Mouse (Mus musculus) CD8-positive naive resting alpha-beta T cell, adult 57 days (primary cell): Measurements from ENCODE around the gene Zc3h18. TPM values are rescaled to one million over a fixed set of nuclear protein-coding genes. Genes with fewer than 3 reads are reported as not detected.

Experiments used
- total RNA-seq: library from RNA; stranded (reverse); gene quantifications from one replicate; pipeline ENCODE4 v1.2.4, GENCODE M21; 2023

The Zc3h18 gene
- 94.7 TPM for total RNA-seq

DNA sequence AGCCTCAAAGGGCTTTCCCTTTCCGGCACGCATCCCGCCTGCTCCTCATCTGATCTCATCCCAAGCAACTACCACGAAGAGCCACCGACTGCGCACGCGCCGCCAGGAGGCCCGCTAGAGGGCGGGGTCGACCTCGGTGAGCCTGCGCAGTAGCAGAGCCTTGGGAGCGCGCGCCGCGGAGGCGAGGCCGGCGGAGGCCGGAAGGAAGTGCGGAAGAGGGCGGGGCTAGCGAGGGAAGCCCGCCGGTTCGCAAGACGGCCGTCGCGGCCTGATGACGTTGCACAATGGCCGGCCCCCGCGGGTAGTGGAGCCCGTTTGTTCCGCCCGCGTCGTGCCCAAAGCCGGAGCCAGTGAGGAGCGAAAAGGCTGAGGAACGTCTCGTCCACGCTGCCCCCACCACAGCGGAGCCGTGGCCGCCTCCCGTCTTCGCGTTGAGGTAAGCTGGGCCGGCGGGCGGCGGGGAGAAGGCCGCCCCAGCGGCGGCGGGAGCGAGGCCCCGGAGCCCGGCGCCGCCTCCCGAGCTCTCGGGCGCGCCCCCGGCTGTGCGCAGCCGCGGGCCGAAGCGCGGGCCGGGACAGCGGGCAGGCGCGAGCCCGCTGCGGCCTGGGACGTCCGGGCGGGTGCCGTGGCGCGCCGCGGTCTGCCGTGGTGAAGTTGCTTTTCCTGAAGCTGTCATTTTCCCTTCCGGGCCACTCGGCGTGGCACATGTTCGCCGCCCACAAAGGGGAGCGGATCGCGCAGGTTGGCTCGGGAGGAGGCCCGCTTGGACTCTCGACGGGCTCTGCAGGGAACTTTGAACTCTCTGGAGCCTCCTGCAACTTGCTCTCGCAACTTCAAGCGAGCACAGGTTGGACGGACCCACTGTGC, at the start of gene Zc3h18:
Gene Zc3h18, plus strand, starts transcription at position 245 of the 867 bp plus-strand sequence.

GRCm38 (mm10) chr8:122360696-122361416, 15.6 kb upstream of the Zc3h18 start, which contains the start of gene Trhr2:
Gene Trhr2 (minus strand): TSS chr8:122360746.

DNA sequence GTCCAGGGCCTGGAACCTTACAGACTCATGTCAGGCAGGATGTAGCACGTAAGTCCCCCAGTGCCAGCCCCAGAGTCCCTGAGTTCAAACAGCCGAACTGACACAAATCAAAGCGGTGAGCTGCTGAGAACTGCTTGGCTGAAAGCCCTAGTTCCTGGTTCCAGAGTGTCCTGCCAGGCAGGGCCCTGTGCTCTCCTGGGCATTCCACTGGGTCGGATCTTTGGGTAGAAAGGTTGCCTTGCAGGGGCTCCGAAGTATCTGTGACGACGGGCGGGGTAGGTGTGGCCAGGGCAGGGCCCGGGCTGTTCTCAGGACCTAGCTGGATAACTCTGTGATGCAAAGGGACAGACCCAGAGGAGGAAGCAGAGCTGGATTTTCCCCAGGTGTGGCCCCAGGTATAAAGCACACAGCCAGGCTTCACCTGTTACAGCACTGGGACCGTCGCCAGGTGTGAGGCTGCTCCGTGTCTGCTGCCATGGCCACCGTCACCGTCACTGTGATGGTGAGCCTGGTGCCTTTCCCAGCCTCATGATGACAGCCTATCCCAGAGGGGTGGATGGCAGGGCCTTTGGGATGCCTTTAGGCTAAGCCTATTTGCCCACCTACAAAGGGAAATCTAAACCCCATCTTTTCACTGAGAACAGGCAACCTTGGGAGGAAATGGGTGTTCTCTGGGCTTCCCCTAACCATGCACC, 45.1 kb downstream of the Zc3h18 start, which contains the start of gene Il17c:
Gene Il17c, plus strand, starts transcription at position 645 of the 695 bp plus-strand sequence.

DNA sequence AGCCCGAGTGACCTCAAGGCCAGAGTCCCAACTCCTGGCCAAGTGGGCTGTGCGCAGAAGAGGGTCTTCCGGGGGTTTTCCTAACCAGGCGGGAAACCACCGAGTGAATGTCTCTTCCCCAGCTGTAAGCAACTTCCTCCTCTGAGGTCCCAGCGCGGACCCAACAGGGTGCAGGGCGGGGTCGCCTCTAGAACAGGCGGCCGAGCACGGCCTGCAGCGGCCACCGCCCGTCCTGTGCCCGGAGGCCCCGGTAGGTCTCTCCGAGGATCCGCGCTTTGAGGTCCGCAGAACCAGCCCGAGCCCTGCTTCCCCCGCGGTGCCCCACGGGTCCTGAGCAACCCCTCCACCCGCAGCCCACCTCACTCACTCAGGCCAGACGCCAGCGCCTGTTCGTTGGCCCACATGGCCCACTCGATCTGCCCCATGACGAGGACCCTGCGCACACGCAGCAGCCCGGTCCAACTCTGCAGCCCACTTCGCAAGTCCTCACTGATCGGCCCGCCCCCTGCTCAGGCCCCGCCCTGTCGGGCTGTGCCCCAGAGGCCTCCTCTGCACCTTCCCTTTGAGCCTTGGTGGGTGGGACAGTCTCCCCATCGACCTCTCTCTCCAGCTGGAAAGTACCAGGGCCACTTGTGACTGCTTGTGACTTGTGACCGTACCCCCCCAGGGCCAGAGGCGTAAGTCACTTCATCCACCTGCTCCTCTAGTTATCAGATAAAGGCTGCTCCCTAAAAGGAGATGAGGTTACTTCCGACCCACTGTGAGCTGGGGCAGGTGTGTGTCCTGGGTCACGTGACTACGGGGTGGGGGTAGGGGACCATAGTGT, 56.2 kb downstream of the Zc3h18 start, which contains the start of gene Cyba:
Gene Cyba, minus strand, starts transcription at position 488 of the 826 bp plus-strand sequence.

DNA sequence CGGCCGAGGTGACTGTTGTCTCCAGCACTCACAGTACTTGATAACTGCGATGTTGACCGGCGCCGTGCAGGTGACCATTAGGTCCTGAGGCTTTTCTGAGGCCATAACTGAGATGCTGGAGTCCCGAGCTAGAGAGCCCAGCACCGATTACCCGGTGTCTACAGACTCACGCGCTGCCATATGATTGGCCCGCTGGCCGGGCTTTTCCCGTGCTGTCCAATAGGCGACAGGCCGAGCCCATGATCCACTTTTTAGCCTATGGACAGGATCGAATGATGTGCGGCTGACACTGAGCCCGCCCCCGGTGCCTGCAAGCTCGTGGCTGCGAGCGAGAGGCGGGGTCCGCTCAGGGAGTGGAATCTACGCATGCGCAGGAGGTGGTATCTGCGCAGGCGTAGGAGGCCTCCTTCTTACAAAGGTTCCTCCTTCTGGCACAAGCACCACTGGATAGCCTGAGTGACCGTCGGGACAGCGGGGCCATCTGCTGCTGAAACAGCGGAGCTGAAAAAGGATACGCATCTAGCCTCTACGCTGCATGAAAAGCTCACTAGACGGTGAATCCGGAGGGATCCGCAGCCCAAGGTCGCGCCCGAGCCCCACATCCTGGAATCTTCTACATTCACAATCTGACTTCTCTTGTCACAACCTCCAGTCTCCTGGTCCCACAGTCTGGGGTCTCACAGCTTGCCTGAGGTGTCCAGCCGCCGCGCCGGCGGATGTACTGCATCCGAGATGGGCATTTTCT, 67.0 kb downstream of the Zc3h18 start, which contains the start of gene Mvd:
Gene Mvd, minus strand, starts transcription at position 161 of the 745 bp plus-strand sequence.

DNA sequence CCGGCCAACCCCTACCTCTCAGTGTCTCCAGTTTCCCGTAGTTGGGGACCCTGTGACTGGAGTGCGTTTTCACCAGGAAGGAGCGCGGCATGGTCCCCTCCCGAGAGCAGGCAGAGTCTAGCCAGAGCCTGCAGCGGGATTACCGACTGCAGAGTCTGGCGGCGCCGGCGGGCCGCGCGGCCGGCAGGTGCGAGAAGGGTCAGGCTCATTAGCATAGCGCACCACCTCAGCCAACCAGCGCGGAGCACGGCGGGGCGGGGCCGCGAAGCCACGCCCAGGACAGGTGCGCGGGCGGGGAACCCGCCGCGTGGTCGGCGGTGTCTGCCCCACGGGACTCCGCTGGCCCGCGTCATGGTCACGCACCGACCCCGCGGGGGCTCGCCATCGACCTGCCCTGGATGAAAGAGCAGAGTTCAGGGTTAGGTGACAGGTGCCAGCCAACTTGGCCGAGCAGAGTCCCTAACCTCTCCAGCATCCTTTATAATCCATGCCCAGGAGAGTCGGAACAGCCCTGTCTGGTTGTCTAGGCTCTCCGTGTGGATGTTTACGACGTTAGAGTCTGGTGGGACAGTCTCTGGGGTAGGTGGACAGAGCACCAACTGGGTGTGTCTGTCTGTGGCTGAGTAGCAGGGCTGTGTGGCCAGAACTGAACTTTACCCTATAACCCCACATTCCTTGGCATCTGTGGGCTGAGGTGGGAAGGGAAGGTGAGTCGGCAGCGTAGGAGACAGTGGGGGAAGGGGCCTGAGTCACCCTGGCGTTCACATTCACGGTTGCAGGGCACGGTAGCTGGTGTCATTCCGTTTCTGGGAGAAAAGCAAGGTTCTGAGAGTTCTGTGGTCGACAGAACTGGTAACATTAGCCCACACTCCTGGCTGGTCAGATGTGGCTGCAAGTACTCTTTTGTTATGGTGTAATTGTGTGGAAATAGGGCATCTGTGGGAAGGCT, 84.4 kb downstream of the Zc3h18 start, which contains the start of gene Snai3:
Gene Snai3, minus strand, starts transcription at position 210 of the 949 bp plus-strand sequence.

Other genes starting within 250 kb of the Zc3h18 start
- gene Zfpm1, start 94.5 kb upstream of the Zc3h18 start, total RNA-seq, result 37.6 TPM
- not detected for gene Trhr2, start 15.9 kb upstream of the Zc3h18 start, total RNA-seq
- not detected for gene Il17c, start 45.4 kb downstream of the Zc3h18 start, total RNA-seq
- gene Cyba, start 56.3 kb downstream of the Zc3h18 start, total RNA-seq, result 140 TPM
- gene Mvd, start 66.8 kb downstream of the Zc3h18 start, total RNA-seq, result 11.3 TPM
- 9.0 TPM for gene Snai3, start 84.1 kb downstream of the Zc3h18 start, total RNA-seq
- 99.1 TPM for gene Rnf166, start 99.5 kb downstream of the Zc3h18 start, total RNA-seq
- 51.0 TPM for gene Ctu2, start 99.5 kb downstream of the Zc3h18 start, total RNA-seq
- gene Piezo1, start 174.7 kb downstream of the Zc3h18 start, total RNA-seq, result 43.8 TPM
- gene Cdt1, start 191.4 kb downstream of the Zc3h18 start, total RNA-seq, result 75.3 TPM
- 96.5 TPM for gene Aprt, start 200.3 kb downstream of the Zc3h18 start, total RNA-seq
- 13.4 TPM for gene Galns, start 234.9 kb downstream of the Zc3h18 start, total RNA-seq
- 42.0 TPM for gene Trappc2l, start 235.0 kb downstream of the Zc3h18 start, total RNA-seq
- gene Pabpn1l, start 246.1 kb downstream of the Zc3h18 start, total RNA-seq, result not detected